Mouse (Mus musculus) thymus, postnatal 0 days (tissue): ENCODE data around the gene Lrrc61. TPM values are rescaled to one million over a fixed set of nuclear protein-coding genes. Genes with fewer than 3 reads are reported as not detected.

ENCODE experiments used
- DNase-seq: peaks from one replicate; pipeline ENCODE4 v3.0.0-alpha.2; 2015; ENCODE audit warnings: low spot score
- polyA plus RNA-seq: library from polyadenylated mRNA; unstranded; fragments of >200 nt; fragmentation: Nextera tagmentation; extraction: Ambion mirVana; gene quantifications from 2 replicates; pipeline ENCODE4 v1.2.1, GENCODE M21; 2015

The Lrrc61 gene
- polyA plus RNA-seq, 1 experiment from 2014 or later, result 6.1 TPM

DNA sequence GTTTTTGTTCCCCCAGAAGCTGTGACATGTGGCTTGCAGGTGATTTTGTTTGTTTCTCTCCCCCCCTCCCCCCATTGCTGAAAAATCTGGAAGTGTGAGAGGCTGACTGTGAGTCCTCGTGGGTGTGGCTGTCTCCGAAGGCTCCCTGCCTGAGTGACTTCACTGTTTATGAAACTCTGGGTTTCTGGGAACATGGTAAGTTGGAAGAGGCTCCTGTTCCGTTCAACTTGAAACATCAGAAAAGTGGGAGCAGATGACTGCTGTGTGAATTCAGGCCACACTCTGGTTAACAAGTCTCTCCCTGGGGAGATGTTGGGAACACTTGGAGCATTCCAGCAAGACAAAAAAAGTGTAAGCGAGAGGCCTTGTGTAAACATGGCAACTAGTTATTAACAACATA is 7.7 kb upstream of the Lrrc61 start:
- no peak for DNase-seq

DNA sequence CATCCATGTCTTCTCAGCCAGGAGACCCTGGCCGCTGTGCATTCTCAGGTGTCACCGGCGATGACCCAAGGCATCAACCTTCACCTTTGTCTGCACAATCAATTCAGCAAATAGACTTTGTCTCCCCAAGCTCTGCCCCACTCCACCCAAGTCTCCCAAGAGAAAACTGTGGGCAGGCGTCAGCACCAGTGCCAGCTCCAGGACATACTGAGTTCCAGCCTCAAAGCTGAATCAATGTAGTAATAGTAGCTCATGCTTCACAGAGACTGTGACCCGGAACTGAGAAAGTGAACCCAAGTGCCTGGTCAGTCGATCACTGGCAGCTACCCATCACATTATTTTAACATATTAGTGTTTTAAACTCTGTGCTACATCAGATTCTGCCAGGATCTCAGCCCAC is 6.3 kb upstream of the Lrrc61 start:
- no peak for DNase-seq

DNA sequence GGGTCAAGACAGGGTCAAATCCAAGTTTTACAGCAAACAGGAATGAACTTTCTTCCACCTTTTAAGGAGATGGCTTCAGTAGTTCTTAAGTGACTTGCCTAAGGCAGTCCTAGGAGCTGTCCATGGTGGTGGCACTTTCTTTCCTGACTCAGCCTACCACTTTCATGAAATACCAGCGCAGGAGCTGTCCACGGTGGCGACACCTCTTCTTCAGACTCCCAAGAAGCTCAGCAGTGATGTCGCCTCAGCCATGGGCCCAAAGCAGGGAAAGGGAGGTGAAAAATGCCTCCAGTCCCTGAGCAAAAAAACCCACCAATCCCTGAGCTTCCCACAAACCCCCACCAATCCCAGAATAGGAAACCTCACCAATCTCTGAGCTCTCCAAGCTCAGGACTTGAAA is 1.7 kb upstream of the Lrrc61 start:
- peak; percentile 72 for DNase-seq

DNA sequence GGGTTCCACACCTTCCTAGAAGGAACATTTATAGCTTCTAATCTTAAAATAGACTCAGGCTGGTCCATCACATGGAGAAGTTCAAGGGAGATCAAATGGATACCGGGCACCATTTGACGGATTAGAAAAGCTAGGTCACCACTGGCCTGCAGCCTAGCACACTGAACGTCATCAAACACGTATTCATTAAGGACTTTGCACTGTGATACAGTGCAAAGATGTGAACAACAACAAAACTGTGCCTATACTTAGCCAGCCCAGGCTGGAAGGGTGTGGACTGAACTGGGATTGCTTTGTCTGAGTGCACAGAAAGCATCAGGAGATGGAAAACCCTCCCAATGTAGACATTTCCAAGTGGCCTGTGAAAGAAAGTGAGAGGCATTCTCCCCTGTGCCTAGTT is 777 bp upstream of the Lrrc61 start:
- DNase-seq, result no peak

DNA sequence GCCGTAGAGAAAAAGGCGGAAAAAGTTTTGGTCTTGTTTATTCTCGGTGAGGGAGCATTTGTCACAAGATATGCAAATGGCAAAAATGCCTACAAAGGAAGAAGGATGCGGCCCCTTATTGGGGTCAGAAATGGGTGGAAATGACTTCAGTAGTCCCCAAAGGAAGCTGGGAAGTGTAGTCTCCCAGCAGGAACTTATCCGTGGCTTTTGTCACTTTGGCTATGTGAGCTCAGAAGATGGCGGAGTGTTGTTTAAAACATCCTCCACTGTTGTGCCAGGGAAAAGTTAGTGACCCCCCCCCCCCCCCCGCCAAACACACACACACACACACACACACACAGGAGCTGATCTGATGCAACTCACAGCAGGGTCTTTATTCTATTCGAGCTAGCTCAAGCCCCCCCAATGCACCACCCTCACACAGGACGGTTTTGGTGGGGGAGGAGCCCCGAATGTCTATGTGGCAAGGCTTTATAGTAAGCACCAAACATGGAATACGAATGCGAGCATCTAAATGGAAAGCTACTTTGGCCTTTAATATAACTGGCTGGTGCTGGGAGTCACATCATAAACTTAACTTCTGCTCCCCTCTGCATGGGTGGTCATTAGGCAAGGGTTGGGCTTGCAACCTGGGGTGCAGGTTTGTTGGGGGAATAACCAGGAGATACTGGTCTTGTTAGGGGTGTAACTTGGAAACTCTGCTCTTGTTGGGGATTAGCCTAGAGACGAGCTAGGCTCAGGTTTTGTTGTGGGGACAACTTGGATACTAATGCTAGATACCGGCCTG is 701 bp downstream of the Lrrc61 start:
- DNase-seq, result peak; percentile 63

DNA sequence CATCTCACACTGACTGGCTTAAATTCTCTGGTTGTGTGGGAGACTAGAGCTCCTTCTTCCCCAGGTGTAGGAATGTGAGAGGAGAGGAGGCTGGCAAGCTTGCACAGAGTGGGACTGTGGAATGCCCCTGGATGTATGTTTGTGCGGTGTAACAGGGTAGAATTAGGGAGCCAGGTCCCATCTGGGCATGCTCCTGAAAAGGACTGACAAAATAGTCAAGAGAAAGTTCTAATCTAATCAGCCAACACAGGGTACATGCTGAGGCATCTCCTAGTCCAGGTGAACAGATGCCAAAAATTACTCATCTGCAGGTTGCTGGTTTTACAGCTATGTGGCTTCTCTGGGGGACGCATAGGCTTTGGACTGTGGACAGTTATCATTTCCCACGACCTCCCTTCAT is 1.4 kb downstream of the Lrrc61 start:
- no peak for DNase-seq

DNA sequence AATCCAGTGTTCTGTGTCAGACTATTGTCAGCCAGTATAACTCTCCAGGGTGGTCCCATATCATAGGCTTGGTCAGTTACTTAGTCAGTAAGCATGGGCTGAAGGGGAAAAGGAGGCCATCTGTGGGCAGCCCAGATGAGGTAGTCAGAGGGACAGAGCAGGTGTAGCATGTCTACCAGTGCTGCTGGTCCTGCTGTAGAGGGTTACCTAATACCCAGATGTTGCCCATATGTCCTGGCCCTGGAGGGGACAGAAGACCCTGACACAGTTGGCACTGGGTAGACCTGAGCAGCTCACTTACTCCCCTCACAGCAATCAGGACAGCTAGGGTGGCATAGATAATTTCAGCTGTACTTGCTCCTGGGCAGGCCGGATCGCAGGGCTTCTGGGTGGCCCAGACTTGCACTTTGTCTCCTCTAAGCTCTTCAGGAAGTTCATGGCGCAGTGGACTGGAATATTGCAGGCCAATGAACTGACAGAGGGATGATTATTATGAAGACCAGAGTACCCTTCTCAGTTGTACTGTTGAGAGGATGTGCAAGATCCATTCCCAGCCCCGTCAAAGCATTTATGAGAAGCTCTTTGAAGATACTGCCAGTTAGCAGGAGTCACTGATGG is 11.2 kb downstream of the Lrrc61 start:
- no peak for DNase-seq

DNA sequence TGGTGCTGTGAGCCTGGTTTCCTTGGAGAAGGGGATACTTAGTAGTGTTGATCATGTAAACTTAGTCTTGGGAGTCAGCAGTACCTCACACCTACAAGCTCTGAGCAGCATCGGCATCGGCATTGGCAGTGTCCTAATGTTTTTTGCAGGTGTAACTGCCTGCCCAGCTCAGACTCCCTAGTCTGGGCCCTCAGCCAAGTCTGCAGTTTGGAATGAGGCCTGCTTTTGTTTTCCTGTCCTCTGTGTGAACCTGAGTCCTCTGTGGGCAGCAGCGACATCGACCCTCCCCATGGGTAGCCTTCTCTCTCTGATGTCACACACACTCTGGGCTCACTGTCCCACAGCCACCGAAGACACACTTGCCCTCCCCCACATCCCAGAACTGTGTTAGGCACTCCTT is 11.7 kb downstream of the Lrrc61 start:
- DNase-seq, result no peak

DNA sequence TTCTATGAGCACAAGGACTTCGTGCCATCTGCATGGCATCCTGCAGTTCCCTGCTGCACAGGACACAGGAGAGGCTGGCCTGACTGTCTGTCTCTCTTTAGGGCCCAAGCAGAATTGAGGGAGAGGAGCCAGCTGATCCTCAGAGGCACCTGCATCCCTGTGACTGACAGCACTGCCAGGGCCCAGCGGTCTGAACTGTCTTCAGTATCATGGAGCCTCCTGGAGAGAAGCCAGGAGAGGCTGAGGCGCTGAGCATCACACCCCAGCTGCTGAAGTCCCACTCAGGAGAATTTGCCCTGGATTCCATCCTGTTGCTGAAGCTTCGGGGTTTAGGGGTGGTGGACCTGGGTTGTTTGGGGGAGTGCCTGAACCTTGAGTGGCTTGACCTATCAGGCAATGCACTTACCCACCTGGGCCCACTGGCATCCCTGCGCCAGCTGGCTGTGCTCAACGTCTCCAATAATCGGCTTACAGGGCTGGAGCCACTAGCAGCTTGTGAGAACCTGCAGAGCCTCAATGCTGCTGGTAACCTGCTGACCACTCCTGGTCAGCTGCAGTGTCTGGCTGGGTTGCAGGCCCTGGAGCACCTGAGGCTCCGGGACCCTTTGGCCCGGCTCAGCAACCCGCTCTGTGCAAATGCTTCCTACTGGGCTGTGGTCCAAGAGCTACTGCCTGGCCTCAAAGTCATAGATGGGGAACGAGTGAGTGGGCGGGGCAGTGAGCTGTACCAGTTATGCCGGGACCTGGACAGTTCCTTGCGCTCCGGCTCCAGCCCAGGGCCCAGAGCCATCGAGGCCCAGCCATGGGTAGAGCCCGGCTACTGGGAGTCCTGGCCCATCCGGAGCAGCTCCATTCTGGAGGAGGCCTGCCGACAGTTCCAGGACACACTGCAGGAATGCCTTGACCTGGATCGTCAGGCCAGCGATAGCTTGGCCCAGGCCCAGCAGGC is 13.7 kb downstream of the Lrrc61 start:
- DNase-seq, result no peak

DNA sequence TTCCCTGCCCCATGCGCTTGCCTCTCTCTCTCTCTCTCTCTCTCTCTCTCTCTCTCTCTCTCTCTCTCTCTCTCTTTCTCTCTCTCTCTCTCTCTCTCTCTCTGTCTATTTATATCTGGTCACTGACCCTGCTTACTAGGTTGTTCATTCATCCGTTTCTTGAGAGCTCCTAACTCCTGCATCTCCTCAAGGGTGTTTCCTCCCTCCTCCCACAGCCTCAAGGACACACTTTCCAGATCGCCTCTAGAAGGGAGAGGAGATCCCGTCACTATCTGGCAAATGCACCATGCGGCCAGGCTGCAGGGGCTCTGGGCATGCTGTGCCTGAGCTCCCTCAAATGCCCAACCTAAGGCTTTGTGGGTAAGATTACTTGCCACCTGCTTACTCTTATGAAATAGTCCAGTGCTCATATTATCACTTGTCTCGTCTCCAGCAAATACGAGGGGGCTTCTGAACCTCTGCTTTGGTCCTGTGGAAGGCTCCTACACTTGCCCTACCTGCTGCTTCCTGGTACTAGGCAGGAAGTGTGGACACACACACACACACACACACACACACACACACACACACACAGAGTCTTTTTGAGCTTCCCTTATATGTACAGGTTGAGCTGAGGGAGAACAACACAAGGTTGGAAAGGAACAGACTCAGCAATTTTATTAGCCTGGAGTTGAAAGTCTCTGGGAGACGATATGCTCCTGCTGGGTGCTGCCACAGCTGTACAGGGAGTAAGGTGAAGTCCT is 14.6 kb downstream of the Lrrc61 start:
- DNase-seq, result no peak

DNA sequence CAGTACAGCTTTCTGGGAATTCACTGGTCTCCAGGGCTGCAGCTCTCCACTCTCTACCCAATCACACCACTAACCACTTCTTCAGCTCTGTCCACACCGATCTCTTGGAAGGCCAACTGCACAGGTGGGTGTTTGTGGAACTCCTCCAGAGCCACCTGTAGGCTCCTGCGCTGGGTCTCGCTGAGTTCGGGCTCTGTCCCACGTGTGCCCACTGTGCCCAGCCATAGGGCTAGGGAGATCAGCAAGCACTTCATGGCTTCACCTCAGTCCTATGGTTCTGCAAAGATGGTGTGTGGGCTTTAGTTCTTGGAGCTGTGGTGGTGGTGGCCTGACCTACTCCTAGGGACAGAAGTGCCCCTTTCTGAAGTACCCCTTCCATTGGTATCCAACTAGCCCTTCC is 17.4 kb downstream of the Lrrc61 start:
- DNase-seq, result no peak

DNA sequence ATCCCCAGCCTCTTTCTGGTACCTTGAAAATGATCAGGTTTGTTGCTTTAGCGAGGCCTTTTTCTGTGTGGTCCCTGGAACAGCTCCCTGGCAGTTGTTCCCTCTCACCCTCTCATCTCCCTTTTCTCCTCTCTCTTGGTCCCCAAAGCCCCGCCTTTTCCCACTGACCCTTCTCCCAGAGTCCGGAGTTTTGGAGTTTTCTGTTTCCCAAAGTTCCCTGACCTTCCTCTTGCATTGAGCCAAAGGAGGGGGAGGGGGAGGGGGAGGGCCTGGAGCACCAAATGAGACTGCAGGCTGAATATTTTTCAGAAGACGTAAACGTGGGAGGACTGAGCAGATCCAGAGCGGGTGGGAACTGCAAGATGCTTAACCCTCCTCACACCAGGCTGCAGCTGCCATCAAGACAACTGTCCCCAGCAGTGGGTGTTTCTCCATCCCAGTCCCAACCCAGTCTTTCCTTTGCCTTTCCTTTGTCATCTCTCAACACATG is 18.0 kb downstream of the Lrrc61 start, which contains the start of gene Rarres2:
TSS of gene Rarres2 (minus strand) at position 218 of the 490 bp plus-strand sequence.
- DNase-seq, result no peak

DNA sequence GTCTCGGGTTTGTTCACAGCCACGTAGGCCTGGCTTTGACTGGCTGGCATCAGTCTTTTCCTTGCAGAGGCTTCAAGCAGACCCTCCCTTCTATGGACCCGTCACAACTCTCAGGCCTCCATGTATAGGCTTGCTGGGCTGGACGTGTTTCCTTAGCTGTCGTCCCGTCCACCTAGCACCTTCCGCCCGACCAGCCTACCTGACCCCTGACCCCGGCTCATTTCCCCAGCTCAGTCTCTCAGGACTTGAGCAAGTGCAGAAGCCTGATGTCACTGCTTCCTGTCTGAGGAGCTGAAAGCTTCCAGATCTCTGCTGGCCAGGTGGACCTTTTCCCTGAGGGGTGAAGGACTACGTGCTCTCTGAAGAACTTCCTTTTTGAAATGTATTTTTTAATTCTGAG is 18.7 kb downstream of the Lrrc61 start:
- DNase-seq, result no peak

DNA sequence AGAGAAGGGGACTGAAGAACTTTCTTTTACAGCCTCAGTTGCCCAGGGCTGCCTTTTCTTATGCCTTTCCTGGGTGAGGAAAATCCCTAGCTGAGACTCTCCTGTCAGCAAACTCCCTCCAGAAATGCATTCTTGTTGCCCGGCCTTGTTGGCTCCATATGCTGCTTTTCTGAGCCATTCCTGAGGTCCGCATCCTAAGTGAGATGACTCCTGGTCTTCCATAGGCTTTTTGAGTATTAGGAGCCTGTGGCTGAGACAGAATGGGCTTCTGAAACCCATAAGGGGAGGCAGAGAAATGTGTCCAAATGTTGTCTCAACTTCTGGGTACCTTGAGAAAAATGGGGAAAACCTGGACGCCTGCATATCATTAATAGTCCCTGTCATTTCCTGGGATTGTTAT is 19.4 kb downstream of the Lrrc61 start:
- DNase-seq, result no peak

DNA sequence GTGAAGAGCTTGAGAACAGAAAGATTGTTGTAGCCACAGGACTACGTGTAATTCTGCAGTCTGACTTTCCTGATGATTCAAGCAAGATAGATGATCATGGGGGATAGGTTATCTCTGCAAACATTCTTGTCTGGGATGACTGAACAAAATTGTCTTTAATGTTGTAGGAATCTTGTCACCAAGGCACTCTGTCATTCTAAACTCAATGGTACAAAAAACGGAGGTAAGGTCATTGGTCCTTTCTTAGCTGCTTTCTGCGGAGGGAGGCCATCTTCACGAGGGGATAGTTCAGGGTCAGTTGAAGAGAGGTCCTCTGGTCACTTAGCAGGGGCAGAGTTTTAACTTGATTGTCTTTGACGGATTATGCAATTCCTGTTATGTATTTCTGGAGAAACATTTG is 24.1 kb downstream of the Lrrc61 start:
- DNase-seq, result no peak

DNA sequence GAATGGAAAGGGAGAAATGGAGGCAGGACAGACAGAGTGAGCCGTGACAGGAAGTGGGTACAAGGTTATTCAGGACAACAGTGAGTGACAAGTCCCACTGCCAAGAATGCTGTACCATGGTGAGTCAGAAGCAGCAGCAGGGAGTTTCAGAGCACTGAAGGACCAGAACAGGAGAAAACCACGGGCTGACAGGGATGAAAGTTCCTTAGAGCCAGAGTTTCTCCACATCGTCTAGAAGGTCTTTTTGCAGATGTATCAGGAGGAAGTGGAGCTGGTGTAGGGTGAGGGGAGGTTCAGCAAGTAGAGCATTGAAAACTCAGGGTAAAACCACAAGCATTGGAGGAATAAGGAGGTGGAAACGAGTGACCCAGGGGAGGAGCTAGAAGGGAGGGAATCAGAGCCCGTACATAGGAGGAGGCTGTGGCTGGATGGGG is 24.6 kb downstream of the Lrrc61 start:
- no peak for DNase-seq

DNA sequence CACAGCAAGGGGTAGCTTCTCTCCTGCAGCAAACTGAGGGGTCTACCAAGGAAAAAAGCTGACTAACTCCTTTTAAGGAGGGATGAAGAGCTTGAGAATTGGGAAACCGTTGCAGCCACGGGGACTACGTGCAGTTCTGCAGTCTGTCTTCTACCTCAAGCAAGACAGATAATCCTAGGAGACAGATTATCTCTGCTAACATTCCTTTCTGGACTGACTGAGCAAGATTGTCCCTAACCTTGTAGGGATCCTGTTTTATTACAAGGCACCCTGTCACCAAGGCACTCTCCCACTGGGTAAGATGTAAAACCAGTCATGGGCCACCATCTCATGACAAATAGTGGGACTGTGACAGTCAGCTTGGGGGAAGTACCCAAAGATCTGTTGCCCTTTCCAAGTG is 26.7 kb downstream of the Lrrc61 start:
- no peak for DNase-seq

DNA sequence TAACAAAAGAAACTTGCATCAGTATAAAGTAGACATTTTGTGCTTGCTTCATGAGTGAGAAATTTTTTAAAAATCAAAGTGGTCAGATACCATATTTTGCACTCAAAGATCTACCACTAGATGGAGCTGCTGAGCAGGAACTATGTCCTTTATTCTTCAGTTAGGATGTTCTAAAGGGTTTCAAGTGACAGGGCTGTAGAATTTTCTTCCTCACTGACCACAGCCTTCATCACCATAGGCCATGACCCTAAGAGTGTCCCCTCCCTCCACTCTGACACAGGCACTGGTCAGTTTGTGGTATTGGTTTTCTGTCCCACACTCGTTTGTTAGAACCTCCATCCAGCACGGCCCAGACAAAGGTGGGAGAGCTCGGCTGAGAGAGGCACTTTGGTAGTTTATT is 27.4 kb downstream of the Lrrc61 start:
- peak; percentile 66 for DNase-seq

DNA sequence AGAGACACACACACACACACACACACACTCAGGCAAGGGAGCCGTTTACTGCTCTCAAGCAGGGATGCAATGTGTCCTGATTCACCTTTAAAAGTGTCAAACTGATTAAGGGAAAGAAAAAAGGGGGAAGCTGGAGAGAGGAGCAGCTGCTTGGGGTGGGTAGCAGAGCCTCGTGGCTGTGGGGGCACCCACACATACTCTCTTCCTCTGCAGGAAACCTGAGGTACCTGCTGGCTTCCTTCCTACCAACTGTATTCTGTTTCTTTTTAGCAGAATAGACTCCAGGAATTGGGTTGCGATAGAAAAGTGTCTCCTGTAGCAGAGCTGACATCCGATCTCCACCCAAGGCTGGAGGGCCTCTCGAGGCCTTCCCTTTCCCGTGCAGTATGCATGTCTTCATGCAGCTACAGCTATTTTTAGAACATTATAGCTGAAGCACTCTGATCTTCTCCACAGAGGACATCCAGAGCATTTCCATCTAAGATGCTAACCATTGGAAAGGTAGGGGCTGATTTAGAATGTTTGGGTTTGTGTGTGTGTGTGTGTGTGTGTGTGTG is 34.7 kb downstream of the Lrrc61 start, which contains the start of gene Gm45021:
TSS of gene Gm45021 (plus strand) at position 417 of the 557 bp plus-strand sequence.
- peak; percentile 24 for DNase-seq

DNA sequence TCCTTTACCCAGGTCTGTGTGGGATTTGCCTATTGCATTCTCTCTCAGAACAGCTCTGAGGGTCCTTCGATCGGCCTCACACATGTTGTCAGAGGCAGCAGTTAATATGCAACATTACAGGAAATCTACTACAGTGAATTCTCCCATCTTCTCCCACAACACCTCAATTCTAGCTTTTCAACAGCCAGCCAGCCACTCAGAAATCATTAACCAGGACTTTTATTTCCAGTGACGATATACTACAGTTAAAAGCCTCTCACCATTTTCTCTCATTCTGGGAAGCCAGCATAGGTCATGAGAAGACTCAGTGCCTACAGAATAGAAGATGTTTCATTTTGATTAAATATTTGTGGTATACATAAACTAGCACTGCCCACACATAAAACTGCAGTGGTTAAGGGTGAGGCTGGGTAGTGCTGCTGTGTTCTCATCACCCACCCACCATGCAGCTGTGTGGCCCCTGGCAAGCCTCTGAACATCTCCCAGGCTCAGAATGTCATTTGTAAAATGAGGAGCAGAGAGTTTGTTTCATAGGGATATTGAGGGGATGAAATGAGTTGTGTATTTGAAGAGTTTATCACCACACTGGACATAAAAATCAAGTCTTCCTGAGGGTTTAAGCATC is 36.7 kb downstream of the Lrrc61 start:
- DNase-seq, result no peak
